Mouse (Mus musculus) kidney, adult 2 months (tissue): ENCODE results near the gene Cnih2.

Source experiments
- CTCF ChIP-seq: fragments of 200-500 bp; conservative IDR thresholded peaks from 2 replicates; pipeline ENCODE4 v1.5.1; 2011; ENCODE audit warnings: low read depth, mild to moderate bottlenecking, control low read depth, low read length, moderate library complexity, mixed read lengths; ENCODE audit not compliant: insufficient read depth, insufficient read length
- POLR2A ChIP-seq: fragments of 200-500 bp; IDR thresholded peaks from one replicate; pipeline ENCODE4 v1.6.1; 2011; ENCODE audit warnings: low read depth, low read length, control low read depth

GRCm38 (mm10) chr19:5072389-5073019, 25.8 kb downstream of the Cnih2 start:
- TF ChIP-seq CTCF (no peak), POLR2A (no peak)
